Mouse (Mus musculus) brain, embryonic 14.5 days (tissue): ENCODE measurements at regions not wholly inside any gene's neighbourhood (a gene's known extent, or its start where the extent isn't known, plus 50 kb on each side); places are given as distances from the start of the nearest gene placed in this dataset.

Experiments used
- CTCF ChIP-seq: fragments of 200-500 bp; IDR thresholded peaks from 2 replicates; pipeline ENCODE4 v1.5.1; 2012; ENCODE audit warnings: inconsistent platforms, mild to moderate bottlenecking, moderate library complexity, borderline replicate concordance; ENCODE audit not compliant: insufficient read depth, insufficient read length; ENCODE audit errors: extremely low read depth
- POLR2A ChIP-seq: fragments of 200-500 bp; IDR thresholded peaks from 2 replicates; pipeline ENCODE4 v1.6.1; 2012; ENCODE audit warnings: mild to moderate bottlenecking, inconsistent platforms, borderline replicate concordance; ENCODE audit not compliant: poor library complexity, insufficient read depth, insufficient read length, severe bottlenecking; ENCODE audit errors: extremely low read depth

DNA sequence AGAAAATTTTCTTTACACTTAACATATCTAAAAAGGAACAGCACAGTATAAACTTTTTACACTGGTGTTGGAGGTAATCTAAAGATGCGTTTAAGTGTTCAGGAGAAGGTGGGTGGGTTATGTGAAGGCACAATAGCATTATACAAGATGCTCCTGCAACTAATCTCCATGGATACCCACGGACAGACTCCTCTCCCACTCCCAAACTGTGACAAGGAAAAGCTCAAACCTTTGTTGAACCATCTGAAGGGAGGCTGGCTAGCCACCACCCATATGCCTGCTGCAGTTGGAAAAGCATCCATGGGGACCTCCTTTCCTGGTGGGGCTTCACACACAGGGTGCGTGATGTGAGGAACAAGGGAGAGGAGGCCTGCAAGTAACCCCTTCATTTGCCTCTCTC, 141.7 kb upstream of the 4933402D24Rik start:
- TF ChIP-seq CTCF (no peak), POLR2A (no peak)
